Mouse (Mus musculus) C2C12 (cell line): ENCODE measurements around the gene Reep6.

Source experiments
- CEBPB ChIP-seq: IDR thresholded peaks from one replicate; pipeline ENCODE4 v1.6.1; 2011; ENCODE audit warnings: low read depth, mild to moderate bottlenecking, control low read depth, moderate library complexity
- CTCF ChIP-seq: IDR thresholded peaks from one replicate; pipeline ENCODE4 v1.5.1; 2011; ENCODE audit not compliant: control insufficient read depth, insufficient read depth, insufficient read length
- MAX ChIP-seq: IDR thresholded peaks from one replicate; pipeline ENCODE4 v1.6.1; 2011; ENCODE audit warnings: mild to moderate bottlenecking, control low read depth
- MYOG ChIP-seq: IDR thresholded peaks from one replicate; pipeline ENCODE4 v1.6.1; 2011; ENCODE audit not compliant: control insufficient read depth, insufficient read length; ENCODE audit errors: extremely low read depth
- USF1 ChIP-seq: IDR thresholded peaks from one replicate; pipeline ENCODE4 v1.6.1; 2011; ENCODE audit warnings: low read depth, mild to moderate bottlenecking, control low read depth, moderate library complexity

GRCm38 (mm10) chr10:80304862-80305261, 24.9 kb upstream of the Reep6 start:
- TF ChIP-seq CTCF (no peak), USF1 (no peak), MAX (no peak), MYOG (no peak), CEBPB (no peak)
